In genomic region chr17:43646925-43647324, GRCm38 (mm10) we compare ENCODE assay signal across 29 mouse cellular contexts. TPM values are rescaled to one million over a fixed set of nuclear protein-coding genes. Genes with fewer than 3 reads are reported as not detected.
A peak's percentile ranks its signal among the peaks of the same experiment; 100 is the strongest.
DNase-seq lines count a peak whose midpoint lies in the region; ATAC-seq lines count a peak whose summit lies in the region.
"Had no signal": no experiment of that assay in that cellular context is flagged by ENCODE, and none has a peak within 500 bp of the region (broad histone marks: within the 10 kb centered on the region; RNA-seq: fewer than 3 reads in every experiment).

No protein-coding gene starts in this region.

- H3K27ac ChIP-seq in heart, embryonic 12.5 days (ENCODE audit: poor library complexity, severe bottlenecking): no peak overlapping the region
- H3K27ac ChIP-seq in midbrain, embryonic 11.5 days (ENCODE audit: low read depth, low read length): no peak overlapping the region
- H3K27ac ChIP-seq in midbrain, embryonic 16.5 days (ENCODE audit: low read length): no peak overlapping the region
- no peak overlapping the region for H3K27ac ChIP-seq in hindbrain, embryonic 16.5 days (ENCODE audit: low read depth, low read length)
- H3K27ac ChIP-seq: embryonic facial prominence, embryonic 15.5 days; neural tube, embryonic 13.5 days had no signal

- peaks cover 6% of the 10 kb centered on the region for H3K36me3 ChIP-seq in heart, embryonic 12.5 days
- H3K36me3 ChIP-seq in midbrain, embryonic 11.5 days (ENCODE audit: control insufficient read depth, insufficient read depth, low read length): peaks cover 21% of the 10 kb centered on the region; the same call in 1 of the 2 replicates
- peaks cover 40% of the 10 kb centered on the region for H3K36me3 ChIP-seq in midbrain, embryonic 16.5 days (ENCODE audit: control insufficient read depth, insufficient read depth, low read length)
- H3K36me3 ChIP-seq in hindbrain, embryonic 16.5 days (ENCODE audit: control insufficient read depth, insufficient read depth, low read length): peaks cover 35% of the 10 kb centered on the region

- no peak overlapping the region for H3K4me3 ChIP-seq in heart, embryonic 12.5 days
- H3K4me3 ChIP-seq in midbrain, embryonic 11.5 days (ENCODE audit: low read depth, low read length): no peak overlapping the region
- no peak overlapping the region for H3K4me3 ChIP-seq in midbrain, embryonic 16.5 days (ENCODE audit: low read depth, low read length)
- H3K4me3 ChIP-seq in hindbrain, embryonic 16.5 days (ENCODE audit: low read length): no peak overlapping the region
- H3K4me3 ChIP-seq: embryonic facial prominence, embryonic 15.5 days; neural tube, embryonic 13.5 days had no signal

- H3K9me3 ChIP-seq in heart, embryonic 12.5 days (replicated peaks): no peaks in the 10 kb centered on the region
- H3K9me3 ChIP-seq in midbrain, embryonic 11.5 days (ENCODE audit: control insufficient read depth, low read length): no peaks in the 10 kb centered on the region
- H3K9me3 ChIP-seq in midbrain, embryonic 16.5 days (replicated peaks; ENCODE audit: control insufficient read depth, low read length, poor library complexity, severe bottlenecking): no peaks in the 10 kb centered on the region
- no peaks in the 10 kb centered on the region for H3K9me3 ChIP-seq in hindbrain, embryonic 16.5 days (ENCODE audit: control insufficient read depth, low read length)
- H3K9me3 ChIP-seq: embryonic facial prominence, embryonic 15.5 days; neural tube, embryonic 13.5 days had no signal

- no peak overlapping the region for H3K4me2 ChIP-seq in heart, embryonic 12.5 days
- H3K4me2 ChIP-seq in midbrain, embryonic 11.5 days: no peak overlapping the region
- H3K4me2 ChIP-seq in midbrain, embryonic 16.5 days (ENCODE audit: low read length): no peak overlapping the region
- no peak overlapping the region for H3K4me2 ChIP-seq in hindbrain, embryonic 16.5 days (ENCODE audit: low read length)
- H3K4me2 ChIP-seq: embryonic facial prominence, embryonic 15.5 days; neural tube, embryonic 13.5 days had no signal

- WGBS in heart, embryonic 12.5 days: 51% methylated on average over 5 of the region's 5 CpGs
- 64% methylated on average over 5 of the region's 5 CpGs for WGBS in midbrain, embryonic 11.5 days
- 46% methylated on average over 5 of the region's 5 CpGs for WGBS in midbrain, embryonic 16.5 days
- WGBS in hindbrain, embryonic 16.5 days: 53% methylated on average over 5 of the region's 5 CpGs

- no peak overlapping the region for H3K9ac ChIP-seq in heart, embryonic 12.5 days
- no peak overlapping the region for H3K9ac ChIP-seq in midbrain, embryonic 11.5 days (ENCODE audit: low read length)
- no peak overlapping the region for H3K9ac ChIP-seq in midbrain, embryonic 16.5 days (ENCODE audit: low read depth, low read length)
- no peak overlapping the region for H3K9ac ChIP-seq in hindbrain, embryonic 16.5 days (ENCODE audit: low read depth, low read length)
- H3K9ac ChIP-seq: embryonic facial prominence, embryonic 15.5 days; neural tube, embryonic 13.5 days had no signal

- H3K27me3 ChIP-seq in heart, embryonic 12.5 days (replicated peaks): no peaks in the 10 kb centered on the region
- no peaks in the 10 kb centered on the region for H3K27me3 ChIP-seq in midbrain, embryonic 11.5 days (ENCODE audit: control insufficient read depth, insufficient read depth, low read length)
- no peaks in the 10 kb centered on the region for H3K27me3 ChIP-seq in midbrain, embryonic 16.5 days (ENCODE audit: control insufficient read depth, insufficient read depth, low read depth, low read length)
- H3K27me3 ChIP-seq in hindbrain, embryonic 16.5 days (replicated peaks; ENCODE audit: control insufficient read depth, insufficient read depth, low read length): no peaks in the 10 kb centered on the region
- H3K27me3 ChIP-seq: embryonic facial prominence, embryonic 15.5 days; neural tube, embryonic 13.5 days had no signal

- intact Hi-C loops in heart, postnatal 36 days (cut with DNase I): no loop called here

- H3K4me1 ChIP-seq in heart, embryonic 12.5 days (replicated peaks): peaks cover 31% of the 10 kb centered on the region
- H3K4me1 ChIP-seq in midbrain, embryonic 11.5 days (ENCODE audit: control insufficient read depth, insufficient read depth, low read length): no peaks in the 10 kb centered on the region
- H3K4me1 ChIP-seq in midbrain, embryonic 16.5 days (ENCODE audit: control insufficient read depth, insufficient read depth, low read length): no peaks in the 10 kb centered on the region
- H3K4me1 ChIP-seq in hindbrain, embryonic 16.5 days (ENCODE audit: control insufficient read depth, insufficient read depth, low read depth, low read length): no peaks in the 10 kb centered on the region
- H3K4me1 ChIP-seq: embryonic facial prominence, embryonic 15.5 days; neural tube, embryonic 13.5 days had no signal

- ATAC-seq in heart, embryonic 12.5 days (ENCODE audit: insufficient number of reproducible peaks, low FRiP score): 0 out of 2 replicates have a peak, but pooled peaks have one; percentile 27
- ATAC-seq in midbrain, embryonic 11.5 days (ENCODE audit: low FRiP score): peak; percentile 64; the same call in 1 of the 2 replicates
- no peak for ATAC-seq in midbrain, embryonic 16.5 days
- peak; percentile 62; the same call in 1 of the 2 replicates for ATAC-seq in hindbrain, embryonic 16.5 days
- ATAC-seq: activated CD4-positive, CD25-positive, alpha-beta regulatory T cell, adult 4 months had no signal

- DNase-seq in heart, postnatal 36 days: no peak
- no peak for DNase-seq in midbrain, embryonic 11.5 days (ENCODE audit: low spot score, missing footprints)
- DNase-seq in brain, adult 2 months (ENCODE audit: low read depth, low spot score): peak; percentile 39
- DNase-seq in spleen, postnatal 36 days (ENCODE audit: low spot score in 2 of 2): no peak
- DNase-seq: adrenal gland, adult 8-10 months; cerebellum, adult 2 months; cerebellum, postnatal 25 days; gastrocnemius, postnatal 36 days; heart, postnatal 14 days; kidney, adult 2 months; kidney, postnatal 25 days; layer of hippocampus, postnatal 36 days; lung, postnatal 4 days; retina, postnatal 1 day; right cerebral cortex, postnatal 25 days; spleen, adult 18-20 months; thymus, postnatal 25 days had no signal

RNA-seq across cellular contexts. Expression of gene Tdrd6, which starts 16.8 kb away (rescaled TPM):
- 0.04 TPM in 1 of 2 replicates, not detected in the other for polyA plus RNA-seq in heart, embryonic 12.5 days (2016; fragmentation: Nextera tagmentation; extraction: Ambion mirVana)
- total RNA-seq in heart, postnatal 36 days (2021): not detected
- not detected in 2 replicates for polyA plus RNA-seq in midbrain, embryonic 11.5 days (2014; fragmentation: Nextera tagmentation; extraction: Ambion mirVana)
- 0.52 and 1.5 TPM in 2 replicates for polyA plus RNA-seq in midbrain, embryonic 16.5 days (2015; fragmentation: Nextera tagmentation; extraction: Ambion mirVana)
- 0.46 and 0.79 TPM in 2 replicates for polyA plus RNA-seq in hindbrain, embryonic 16.5 days (2015; fragmentation: Nextera tagmentation; extraction: Ambion mirVana)
- total RNA-seq: adrenal gland, adult 8-10 months; gastrocnemius, postnatal 36 days; liver, adult 2 months; megakaryocyte-erythroid progenitor cell, adult 5-6 weeks; MEL had no signal
- polyA plus RNA-seq: activated CD4-positive, CD25-positive, alpha-beta regulatory T cell, adult 4 months; C2C12; liver, adult 2 months; liver, embryonic 16.5 days; lung, embryonic 16.5 days had no signal

RNA-seq across cellular contexts. Expression of gene Slc25a27, which starts 20.1 kb away (rescaled TPM):
- polyA plus RNA-seq in heart, embryonic 12.5 days (2016; fragmentation: Nextera tagmentation; extraction: Ambion mirVana): 13.5 and 16.1 TPM in 2 replicates
- 1 to 10 TPM; 3.0 to 3.4 TPM for total RNA-seq in heart, postnatal 36 days (2021)
- 26.8 and 30.8 TPM in 2 replicates for polyA plus RNA-seq in midbrain, embryonic 11.5 days (2014; fragmentation: Nextera tagmentation; extraction: Ambion mirVana)
- 123 and 129 TPM in 2 replicates for polyA plus RNA-seq in midbrain, embryonic 16.5 days (2015; fragmentation: Nextera tagmentation; extraction: Ambion mirVana)
- 97.4 and 99.1 TPM in 2 replicates for polyA plus RNA-seq in hindbrain, embryonic 16.5 days (2015; fragmentation: Nextera tagmentation; extraction: Ambion mirVana)
- total RNA-seq: MEL had no signal

RNA-seq across cellular contexts. Expression of gene Cyp39a1, which starts 20.3 kb away (rescaled TPM):
- polyA plus RNA-seq in heart, embryonic 12.5 days (2016; fragmentation: Nextera tagmentation; extraction: Ambion mirVana): 34.7 and 35.5 TPM in 2 replicates
- total RNA-seq in heart, postnatal 36 days (2021): 1 to 10 TPM; 6.7 TPM
- polyA plus RNA-seq in midbrain, embryonic 11.5 days (2014; fragmentation: Nextera tagmentation; extraction: Ambion mirVana): 31.4 and 37.0 TPM in 2 replicates
- 7.6 and 8.6 TPM in 2 replicates for polyA plus RNA-seq in midbrain, embryonic 16.5 days (2015; fragmentation: Nextera tagmentation; extraction: Ambion mirVana)
- 15.1 and 16.0 TPM in 2 replicates for polyA plus RNA-seq in hindbrain, embryonic 16.5 days (2015; fragmentation: Nextera tagmentation; extraction: Ambion mirVana)
- total RNA-seq: megakaryocyte-erythroid progenitor cell, adult 5-6 weeks; MEL had no signal
